Mouse (Mus musculus): ENCODE measurements around the gene Tmprss9.

The Tmprss9 gene

DNA sequence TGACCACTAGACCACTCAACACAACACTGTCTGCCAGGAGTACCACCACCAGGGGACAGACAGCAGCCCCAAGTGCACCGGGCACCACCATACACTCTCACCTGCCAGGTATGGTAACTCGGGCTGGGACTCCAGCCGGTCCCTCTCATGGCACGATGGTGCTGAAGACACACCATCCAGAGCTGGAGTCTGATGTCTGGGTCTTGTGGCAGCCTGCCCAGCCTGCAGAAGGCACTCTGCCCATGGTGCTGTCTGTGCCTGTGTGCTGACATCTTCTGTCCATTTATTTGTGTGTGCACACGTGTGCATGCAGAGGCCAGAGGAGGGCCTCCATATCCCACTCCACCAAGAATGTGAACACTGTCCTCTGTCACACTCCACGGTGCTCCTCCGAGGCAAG lies 23.5 kb downstream of the Tmprss9 start:
- no peak for DNase-seq (ENCODE audit: low spot score)

- DNase-seq (ENCODE audit: low spot score) = no peak
Observed at GRCm38 (mm10) chr10:80895697-80896096, 24.0 kb downstream of the Tmprss9 start.

DNA sequence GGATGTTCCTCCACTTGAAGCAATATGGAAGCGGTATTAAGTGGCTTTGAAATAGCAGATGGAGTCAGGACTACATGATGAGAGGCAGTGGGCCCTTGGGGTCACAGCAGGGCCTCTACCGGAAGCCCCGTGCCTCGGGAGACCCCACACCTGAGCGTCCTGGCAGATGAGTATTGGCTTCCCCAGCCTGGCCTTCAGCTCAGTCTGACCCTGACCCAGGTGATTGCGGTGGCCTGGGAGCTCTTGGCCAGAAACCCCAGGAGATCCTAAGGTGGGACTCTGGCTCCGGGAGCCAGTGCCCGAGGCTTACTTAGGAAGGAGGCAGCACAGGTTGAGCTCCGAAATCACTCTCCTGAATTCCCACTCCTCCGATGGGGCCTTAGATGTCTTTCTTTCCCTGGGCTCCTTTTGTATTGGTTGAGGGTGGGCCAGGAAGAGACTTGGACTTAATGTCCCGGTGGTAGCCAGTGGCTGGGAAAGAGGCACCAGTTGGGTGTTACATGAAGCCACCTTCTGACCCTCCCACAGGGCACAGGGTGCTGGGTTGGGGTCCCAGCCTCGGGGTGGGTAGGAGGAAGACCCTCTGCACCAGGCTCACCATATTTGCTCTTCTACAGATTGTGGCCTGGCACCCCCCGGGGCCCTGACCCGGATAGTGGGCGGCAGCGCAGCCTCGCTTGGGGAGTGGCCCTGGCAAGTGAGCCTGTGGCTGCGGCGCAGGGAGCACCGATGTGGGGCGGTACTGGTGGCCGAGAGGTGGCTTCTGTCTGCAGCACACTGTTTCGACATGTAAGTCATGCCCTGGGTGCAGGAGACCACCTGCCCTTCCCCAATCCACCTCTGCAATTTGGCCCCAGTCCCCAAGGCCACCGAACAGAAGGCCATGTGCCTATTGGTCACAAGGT lies 25.2 kb downstream of the Tmprss9 start:
- DNase-seq (ENCODE audit: low spot score) = no peak

- DNase-seq (ENCODE audit: low spot score) = no peak
Observed at GRCm38 (mm10) chr10:80897861-80898510, 26.3 kb downstream of the Tmprss9 start.

GRCm38 (mm10) chr10:80899074-80899473 lies 27.4 kb downstream of the Tmprss9 start:
- no peak for DNase-seq (ENCODE audit: low spot score)

DNA sequence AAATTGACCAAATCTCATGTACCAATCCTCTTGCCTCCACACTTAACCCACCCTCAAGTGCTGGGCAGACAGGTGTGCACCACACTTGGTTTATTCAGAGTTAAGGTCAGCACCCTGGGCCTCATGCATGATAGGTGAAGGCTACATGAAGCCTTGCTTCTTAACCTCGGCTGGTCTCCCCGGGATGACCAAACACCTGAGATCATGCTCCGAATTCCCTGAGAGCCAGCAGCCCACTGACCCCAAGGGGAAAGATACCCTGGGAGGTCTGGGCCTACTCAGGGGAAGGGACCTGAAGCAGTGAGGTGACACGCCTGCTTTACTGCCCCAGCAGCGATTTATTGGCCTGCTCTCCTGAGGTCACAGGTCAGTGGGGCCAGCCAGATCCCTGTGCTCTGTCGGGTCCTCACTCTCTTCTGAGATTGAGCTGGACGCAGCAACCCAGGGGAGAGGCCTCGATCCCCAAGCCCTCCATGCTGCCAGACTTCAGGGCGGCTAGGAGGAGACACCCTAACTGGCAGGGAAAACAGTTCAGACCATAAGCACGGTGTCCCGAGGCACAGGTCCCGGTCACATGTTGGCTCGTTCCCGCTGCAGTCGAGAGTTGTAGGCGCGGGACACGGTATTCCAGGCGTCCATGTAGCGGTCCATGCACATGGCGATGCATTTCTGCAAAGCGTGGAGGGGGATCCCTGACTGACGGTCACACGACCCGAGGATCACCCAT lies 28.1 kb downstream of the Tmprss9 start:
- DNase-seq (ENCODE audit: low spot score) = no peak

GRCm38 (mm10) chr10:80900318-80901247 lies 28.9 kb downstream of the Tmprss9 start, which contains the start of gene Timm13:
Gene Timm13 (minus strand): TSS chr10:80900969.
- DNase-seq (ENCODE audit: low spot score) = peak; percentile 81

DNA sequence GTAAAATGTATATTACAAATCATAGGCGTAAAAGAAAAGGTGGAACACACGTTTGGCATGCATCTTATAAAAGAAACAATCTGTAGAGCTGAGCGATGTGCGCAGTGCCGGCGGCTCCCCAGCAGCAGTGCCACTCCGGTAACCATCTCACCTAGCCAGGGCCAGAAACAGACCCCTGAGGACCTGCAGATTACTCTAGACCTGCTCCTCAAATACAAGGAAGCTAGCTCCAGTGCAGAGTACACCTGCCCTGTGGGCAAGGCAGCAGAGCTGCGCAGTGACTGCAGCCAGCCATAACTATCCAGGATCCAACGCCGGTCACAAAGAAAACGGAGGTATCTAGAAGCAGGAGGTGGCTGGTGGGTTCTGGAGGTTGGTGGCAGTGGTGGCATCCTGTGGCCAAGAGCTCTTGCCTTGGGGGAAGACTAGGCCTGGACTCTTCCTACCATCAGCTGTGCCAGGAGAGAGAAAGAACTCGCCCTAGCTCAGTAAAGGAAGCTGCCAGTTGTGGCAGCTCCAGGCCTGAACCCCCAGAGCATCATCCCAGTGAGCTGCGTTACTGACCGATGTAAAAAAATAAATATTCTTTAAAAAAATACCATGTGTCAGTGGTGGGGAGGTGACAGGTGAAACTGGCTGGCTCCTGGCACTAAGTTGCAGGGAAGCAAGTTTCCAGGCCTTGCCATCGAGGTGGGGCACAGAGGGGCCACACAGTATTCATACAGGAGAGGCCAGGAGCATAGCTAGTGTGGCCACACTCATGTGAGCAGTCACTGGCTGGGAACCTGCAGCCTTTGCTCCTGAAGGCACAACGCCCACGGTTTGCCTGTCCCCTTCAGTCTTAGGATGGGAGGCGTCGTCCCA lies 30.0 kb downstream of the Tmprss9 start:
- no peak for DNase-seq (ENCODE audit: low spot score)

DNA sequence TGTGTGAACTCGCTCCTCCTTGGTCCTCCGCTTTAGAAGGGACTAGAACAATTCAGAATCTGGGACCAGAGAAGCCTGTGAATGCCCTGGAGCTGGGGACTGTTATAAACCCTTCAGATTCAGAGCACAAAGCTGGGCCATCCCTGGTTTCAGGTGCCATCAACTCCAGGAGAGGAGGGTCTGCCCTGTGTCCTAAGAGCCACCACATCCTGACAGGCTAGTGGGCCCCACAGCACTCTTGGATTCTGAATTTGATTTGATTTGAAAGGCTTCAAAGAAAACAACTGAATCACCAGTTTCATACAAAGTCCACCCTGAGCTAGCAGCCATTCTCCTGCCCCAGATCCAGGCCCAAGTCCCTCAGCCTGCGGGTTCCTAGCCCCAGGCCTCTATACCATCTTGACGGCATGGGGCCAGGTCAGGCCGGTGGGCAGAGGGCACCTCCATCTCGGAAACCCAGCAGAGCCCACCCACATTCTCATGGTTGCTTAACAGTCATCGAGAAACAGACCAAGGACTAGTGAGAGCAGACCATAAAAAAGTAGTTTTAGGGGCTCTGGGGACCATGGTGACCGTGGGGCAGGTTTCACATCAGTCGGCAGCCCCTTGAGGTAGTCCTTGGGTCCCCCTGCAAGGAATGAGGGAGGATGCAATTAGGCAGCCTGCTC lies 30.8 kb downstream of the Tmprss9 start:
- no peak for DNase-seq (ENCODE audit: low spot score)

GRCm38 (mm10) chr10:80903282-80903681 lies 31.6 kb downstream of the Tmprss9 start:
- DNase-seq (ENCODE audit: low spot score) = no peak

DNA sequence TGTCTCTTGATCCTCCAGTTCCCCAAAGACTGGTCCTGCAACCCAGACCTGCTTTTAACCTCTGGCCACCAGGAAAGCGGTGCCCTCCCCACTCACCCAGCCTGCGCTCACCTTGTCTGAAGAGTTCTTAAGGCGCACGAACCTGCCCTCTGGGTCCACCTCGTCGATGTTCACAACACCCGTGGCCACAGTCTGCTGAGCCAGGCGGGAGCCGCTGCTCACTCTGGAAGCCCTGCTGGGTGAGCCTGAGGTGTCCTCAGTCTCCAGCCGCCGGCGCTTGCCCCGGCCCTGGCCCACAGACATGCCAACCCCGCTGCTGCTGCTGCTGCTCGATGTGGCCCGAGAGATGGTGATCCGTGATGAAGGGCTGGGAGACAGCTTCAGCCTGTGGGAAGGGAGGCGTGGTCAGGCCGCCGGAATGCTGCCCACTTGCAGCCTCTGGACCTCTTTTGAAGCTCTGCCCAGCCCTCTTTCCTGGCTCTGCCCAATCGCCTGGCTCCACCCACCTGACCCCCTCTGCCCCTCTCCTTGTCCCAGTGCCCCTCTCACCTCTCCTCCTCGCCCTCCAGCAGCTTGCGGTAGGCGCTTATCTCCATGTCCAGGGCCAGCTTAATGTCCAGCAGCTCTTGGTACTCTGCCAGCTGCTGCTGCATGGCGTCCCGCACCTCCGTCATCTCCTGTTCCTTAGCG lies 32.5 kb downstream of the Tmprss9 start:
- no peak for DNase-seq (ENCODE audit: low spot score)

DNA sequence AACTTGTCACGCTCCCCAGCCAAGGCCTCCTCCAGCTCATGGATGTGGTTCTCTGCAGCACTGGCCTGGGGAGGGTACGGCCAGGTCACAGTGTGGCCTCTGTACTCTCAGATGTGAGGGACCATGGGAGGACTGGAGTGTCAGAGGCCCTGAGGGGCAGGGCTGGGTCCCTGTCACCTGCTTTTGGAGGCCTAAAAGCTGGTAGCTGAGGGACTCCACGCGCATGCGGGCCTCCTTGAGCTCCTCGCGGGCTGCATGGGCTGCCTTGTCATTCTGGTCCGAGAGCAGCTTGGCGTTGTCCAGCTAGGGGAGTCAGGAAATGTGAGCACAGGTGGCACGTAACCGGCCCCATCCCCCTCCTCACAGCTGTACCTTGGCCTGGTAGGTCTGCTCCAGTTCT lies 33.1 kb downstream of the Tmprss9 start:
- DNase-seq (ENCODE audit: low spot score) = no peak

DNA sequence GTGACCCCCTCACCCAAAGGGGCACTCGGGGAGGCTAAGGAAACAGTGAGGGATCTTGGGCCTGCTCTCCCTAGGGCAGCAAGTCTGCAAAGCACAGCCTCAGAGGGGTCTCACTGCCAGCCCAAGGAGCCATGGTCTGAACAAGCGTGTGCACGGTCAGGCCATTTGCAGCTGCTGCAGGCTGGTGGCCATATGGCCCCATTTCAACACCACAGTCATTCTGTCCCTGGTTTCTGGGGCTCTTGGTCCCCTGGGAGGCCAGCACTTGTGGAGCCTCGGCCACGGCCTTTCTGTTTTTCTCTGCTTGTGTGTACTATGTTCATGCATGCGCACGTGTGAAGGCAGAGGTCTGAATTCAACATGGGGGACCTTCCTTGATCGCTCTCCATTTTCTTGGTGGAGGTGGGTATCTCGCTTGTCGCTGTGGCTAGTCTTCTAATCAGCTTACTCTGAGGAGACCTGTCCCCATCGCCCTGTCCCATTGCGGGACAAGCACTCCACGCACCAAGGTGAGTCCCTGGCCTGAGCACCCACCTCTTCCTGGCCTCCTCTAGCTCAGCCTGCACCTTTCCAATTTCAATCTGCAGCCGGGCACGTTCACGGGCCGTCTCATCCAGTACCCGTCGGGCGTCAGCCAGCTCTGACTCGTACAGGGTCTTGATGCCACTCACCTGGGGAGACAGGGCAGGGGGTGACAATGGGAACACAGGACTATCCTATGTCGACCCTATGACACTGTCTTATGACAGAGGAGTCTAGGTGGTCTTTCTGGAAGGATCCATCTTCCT lies 37.9 kb downstream of the Tmprss9 start:
- no peak for DNase-seq (ENCODE audit: low spot score)

GRCm38 (mm10) chr10:80911354-80911753 lies 39.7 kb downstream of the Tmprss9 start:
- no peak for DNase-seq (ENCODE audit: low spot score)

DNA sequence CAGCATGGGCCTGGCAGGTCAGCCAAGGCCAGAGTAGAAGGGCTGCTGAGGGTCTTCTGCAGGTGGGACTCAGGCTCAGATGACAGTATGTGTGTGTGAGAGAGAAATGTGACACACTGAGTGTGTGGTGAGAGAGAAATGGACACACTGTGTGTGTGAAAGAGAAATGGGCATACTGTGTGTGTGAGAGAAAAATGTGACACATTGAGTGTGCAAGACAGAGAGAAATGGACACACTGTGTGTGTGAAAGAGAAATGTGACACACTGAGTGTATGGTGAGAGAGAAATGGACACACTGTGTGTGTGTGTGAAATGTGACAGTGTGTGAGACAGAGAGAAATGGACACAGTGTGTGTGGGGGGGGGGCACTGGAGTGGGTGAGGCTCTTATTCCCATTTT lies 40.2 kb downstream of the Tmprss9 start:
- DNase-seq (ENCODE audit: low spot score) = no peak

- DNase-seq (ENCODE audit: low spot score) = no peak
Observed at GRCm38 (mm10) chr10:80913364-80914011, 41.8 kb downstream of the Tmprss9 start.

GRCm38 (mm10) chr10:80914253-80914656 lies 42.6 kb downstream of the Tmprss9 start:
- DNase-seq (ENCODE audit: low spot score) = no peak

- no peak for DNase-seq (ENCODE audit: low spot score)
Observed at GRCm38 (mm10) chr10:80915260-80915659, 43.6 kb downstream of the Tmprss9 start.
